Mouse (Mus musculus) lung, postnatal 0 days (tissue): ENCODE measurements at regions not wholly inside any gene's neighbourhood (a gene's known extent, or its start where the extent isn't known, plus 50 kb on each side); places are given as distances from the start of the nearest gene placed in this dataset.

ENCODE experiments used
- CTCF ChIP-seq: IDR thresholded peaks from 2 replicates; pipeline ENCODE4 v1.5.1; 2016; ENCODE audit warnings: antibody characterized with exemption, mild to moderate bottlenecking
- EP300 ChIP-seq: IDR thresholded peaks from 2 replicates; pipeline ENCODE4 v1.6.1; 2016; ENCODE audit warnings: antibody characterized with exemption, mild to moderate bottlenecking, control low read depth

- TF ChIP-seq CTCF (no peak), EP300 (no peak)
Measured at GRCm38 (mm10) chr12:35429473-35429872, 105.4 kb downstream of the Ahr start.
